Mouse (Mus musculus) heart, adult 2 months (tissue): ENCODE data around the gene Slc25a16.

ENCODE experiments used
- CTCF ChIP-seq: fragments of 200-600 bp; IDR thresholded peaks from 2 replicates; pipeline ENCODE4 v1.8.1; 2022; ENCODE audit warnings: antibody characterized with exemption, mild to moderate bottlenecking, moderate library complexity
- POLR2A ChIP-seq: fragments of 200-500 bp; IDR thresholded peaks from 2 replicates; pipeline ENCODE4 v1.6.1; 2011; ENCODE audit warnings: mild to moderate bottlenecking, low read depth, low read length, control low read depth; ENCODE audit not compliant: insufficient read depth

DNA sequence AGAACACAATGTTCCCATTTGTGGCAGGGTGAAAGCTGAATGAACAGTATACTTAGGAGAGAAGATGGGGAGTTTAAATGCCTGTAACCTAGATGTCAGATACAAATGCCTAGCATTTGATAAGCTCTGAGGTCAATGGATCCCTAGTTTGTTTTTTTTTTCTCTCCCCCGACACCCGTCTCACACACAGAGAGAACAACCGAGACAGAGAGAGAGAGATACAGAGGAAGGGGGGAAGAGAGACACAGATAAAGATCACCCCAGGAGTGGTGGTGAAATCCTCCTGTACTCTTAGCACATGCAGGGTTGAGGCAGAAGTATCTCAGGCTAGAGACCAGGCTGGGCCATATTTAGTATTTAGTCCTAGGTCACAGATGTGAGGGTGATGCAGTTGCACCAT lies 1.4 kb upstream of the Slc25a16 start:
- TF ChIP-seq POLR2A (no peak), CTCF (no peak)
